ENCODE assay signal across 8 mouse cellular contexts in the genomic region with DNA sequence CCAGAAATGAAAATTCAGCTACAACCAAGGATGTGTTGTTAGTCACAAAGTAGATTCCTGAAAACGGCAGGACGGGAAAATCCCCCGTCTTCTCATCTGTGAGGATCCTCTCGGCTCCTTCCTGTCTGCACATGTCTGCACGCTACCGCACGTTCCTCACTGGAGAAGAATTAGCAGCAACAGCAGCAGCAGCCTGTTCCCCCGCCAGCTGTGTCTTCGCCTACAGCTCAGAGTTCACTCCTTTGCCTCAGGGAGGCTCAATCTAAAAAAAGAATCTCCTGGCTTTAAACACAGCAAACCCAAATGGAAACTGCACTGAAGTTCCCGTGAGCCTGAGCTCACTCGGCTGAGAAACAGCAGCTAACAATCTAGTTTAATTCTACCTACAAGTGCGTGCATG.
A peak's percentile ranks its signal among the peaks of the same experiment; 100 is the strongest.
DNase-seq lines count a peak whose midpoint lies in the region; ATAC-seq and TF ChIP-seq lines count a peak whose summit lies in the region.

No protein-coding gene starts in this region.

- no peak overlapping the region for H3K4me2 ChIP-seq in lung, embryonic 14.5 days

- no peaks in the 10 kb centered on the region for H3K27me3 ChIP-seq in lung, embryonic 14.5 days (ENCODE audit: insufficient read depth, low read length)

- peak; percentile 33 for DNase-seq in adrenal gland, postnatal 10 days
- no peak for DNase-seq in adrenal gland, adult 2 months
- peak; percentile 36 to 37 for DNase-seq in urinary bladder, adult 18-20 months (ENCODE audit: low spot score in 2 of 2)
- no peak for DNase-seq in urinary bladder, adult 2 months (ENCODE audit: low spot score)
- DNase-seq in kidney, adult 9 months = peak; percentile 26
- peak; percentile 74 for DNase-seq in lung, embryonic 14.5 days
- DNase-seq in thymus, postnatal 4 days = peak; percentile 50
- no peak for DNase-seq in B cell, adult 2 months

- H3K4me1 ChIP-seq in lung, embryonic 14.5 days (ENCODE audit: insufficient read depth) = peaks cover 9% of the 10 kb centered on the region

- no peak for TF ChIP-seq CTCF in lung, embryonic 14.5 days (IDR thresholded peaks at IDR 0.05; ENCODE audit: low read depth)

- no peak overlapping the region for H3K9ac ChIP-seq in lung, embryonic 14.5 days

- H3K4me3 ChIP-seq in lung, embryonic 14.5 days (ENCODE audit: low read depth, low read length) = no peak overlapping the region

- H3K27ac ChIP-seq in lung, embryonic 14.5 days (ENCODE audit: low read depth) = peak overlapping the region; percentile 67; the same call in 1 of the 2 replicates

- 36% methylated on average over 12 of the region's 12 CpGs for WGBS in lung, embryonic 14.5 days

- H3K36me3 ChIP-seq in lung, embryonic 14.5 days (ENCODE audit: insufficient read depth) = peaks cover 32% of the 10 kb centered on the region

- no peaks in the 10 kb centered on the region for H3K9me3 ChIP-seq in lung, embryonic 14.5 days (ENCODE audit: low read depth, low read length)

- peak; percentile 43; the same call in 1 of the 2 replicates for ATAC-seq in lung, embryonic 14.5 days (ENCODE audit: insufficient read depth)

Comparison
In these comparisons a context has a peak if more than half of its experiments do, and no peak if none do; other contexts are left out.
1. DNase-seq: peak in adrenal gland, postnatal 10 days (single experiment), urinary bladder, adult 18-20 months (2 of 2), kidney, adult 9 months (single experiment), lung, embryonic 14.5 days (single experiment) and thymus, postnatal 4 days (single experiment); none in adrenal gland, adult 2 months (single experiment), urinary bladder, adult 2 months (single experiment) and B cell, adult 2 months (0 of 2).